Mouse (Mus musculus) midbrain, embryonic 11.5 days (tissue): Measurements from ENCODE around the gene Maats1. TPM values are rescaled to one million over a fixed set of nuclear protein-coding genes. Genes with fewer than 3 reads are reported as not detected.

Experiments
- ATAC-seq: fragments of 200-750 bp; cut with Nextera tagmentation; 2 replicates; pipeline ENCODE4 v1.8.0; 2017; ENCODE audit warnings: moderate TSS enrichment, moderate library complexity; ENCODE audit not compliant: low FRiP score
- DNase-seq: peaks from one replicate; pipeline ENCODE4 v3.0.0; 2015; ENCODE audit warnings: low spot score; ENCODE audit errors: missing footprints
- H3K27ac ChIP-seq: fragments of 300-500 bp; sonication (generic); 2 replicates; pipeline ENCODE4 v1.5.1; 2014; ENCODE audit warnings: low read depth, low read length
- H3K27me3 ChIP-seq: fragments of 300-500 bp; sonication (generic); 2 replicates; pipeline ENCODE4 v1.6.1; 2014; ENCODE audit warnings: mild to moderate bottlenecking, low read length, moderate library complexity, mixed read lengths; ENCODE audit not compliant: control insufficient read depth, insufficient read depth
- H3K36me3 ChIP-seq: fragments of 300-500 bp; sonication (generic); 2 replicates; pipeline ENCODE4 v1.6.1; 2014; ENCODE audit warnings: mild to moderate bottlenecking, low read length, moderate library complexity, mixed read lengths; ENCODE audit not compliant: control insufficient read depth, insufficient read depth
- H3K4me1 ChIP-seq: fragments of 300-500 bp; sonication (generic); 2 replicates; pipeline ENCODE4 v1.6.1; 2014; ENCODE audit warnings: low read length; ENCODE audit not compliant: control insufficient read depth, insufficient read depth
- H3K4me2 ChIP-seq: fragments of 300-500 bp; sonication (generic); 2 replicates; pipeline ENCODE4 v1.6.1; 2014; ENCODE audit warnings: mild to moderate bottlenecking, moderate library complexity
- H3K4me3 ChIP-seq: fragments of 300-500 bp; sonication (generic); 2 replicates; pipeline ENCODE4 v1.5.1; 2014; ENCODE audit warnings: low read depth, low read length
- H3K9ac ChIP-seq: fragments of 300-500 bp; sonication (generic); 2 replicates; pipeline ENCODE4 v1.6.1; 2014; ENCODE audit warnings: low read length
- H3K9me3 ChIP-seq: fragments of 300-500 bp; sonication (generic); 2 replicates; pipeline ENCODE4 v1.6.1; 2016; ENCODE audit warnings: low read length; ENCODE audit not compliant: control insufficient read depth
- WGBS: fragments of 180-500 bp; shearing (Covaris S2); extraction: QIAGEN DNeasy Blood & Tissue Kit; methylation state at CpG from one replicate; pipeline ENCODE4 v1.1.7; 2014; 5-methylcytosine and 5-hydroxymethylcytosine counted together
- polyA plus RNA-seq: library from polyadenylated mRNA; unstranded; fragments of >200 nt; fragmentation: Nextera tagmentation; extraction: Ambion mirVana; gene quantifications from 2 replicates; pipeline ENCODE4 v1.2.1, GENCODE M21; 2014

Gene Maats1
- 0.32 and 0.60 TPM in 2 replicates for polyA plus RNA-seq

DNA sequence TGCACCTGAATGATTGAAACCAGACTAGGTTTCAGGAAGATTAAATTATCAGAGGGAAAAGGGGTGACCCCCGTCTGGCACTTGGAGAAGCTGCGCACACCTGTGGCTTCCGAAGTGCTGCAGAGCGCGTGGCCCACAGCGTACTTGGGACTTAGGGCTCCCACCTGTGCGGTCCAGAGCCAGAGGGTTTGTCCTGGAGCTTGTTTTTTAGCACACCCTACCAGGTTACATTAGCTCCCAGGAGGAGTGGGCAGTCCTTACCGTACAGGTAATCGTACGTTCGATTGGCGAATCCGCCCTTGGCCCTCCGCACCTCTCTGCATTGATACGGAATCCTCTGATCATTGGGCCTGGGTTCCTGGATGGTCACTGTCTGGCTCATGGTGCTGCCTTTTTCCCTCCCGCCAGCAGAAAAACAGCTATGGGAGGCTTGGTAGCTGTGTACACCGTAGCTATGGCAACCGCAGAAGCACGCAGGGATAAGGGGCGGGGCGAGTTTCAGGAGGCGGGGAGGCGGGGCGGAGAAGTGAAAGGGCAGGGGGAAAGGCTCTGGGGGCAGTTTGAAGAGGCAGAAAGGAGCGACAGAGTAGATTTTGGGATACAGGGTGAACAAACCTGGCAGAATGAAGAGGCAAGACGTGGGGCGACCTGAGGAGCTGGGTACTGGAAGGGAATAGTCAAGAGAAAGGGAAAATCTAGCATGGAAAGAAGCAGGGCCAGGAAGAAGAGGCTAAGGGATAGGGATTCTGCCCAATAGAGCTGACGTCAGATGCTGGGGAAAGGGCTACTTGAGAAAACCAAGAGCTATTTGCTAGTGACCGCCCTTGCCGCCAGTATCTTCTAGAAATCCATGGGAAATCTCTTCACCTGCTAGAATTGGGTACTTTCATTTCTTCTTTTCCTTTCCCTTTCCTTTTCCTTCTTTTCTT lies at the start of gene Maats1:
TSS of gene Maats1 (minus strand) at position 748 of the 929 bp plus-strand sequence.
- Histone ChIP-seq H3K27me3 (no peaks in the 10 kb centered on the region), H3K4me3 (peak within 1 kb of the TSS; percentile 29), H3K9ac (peak within 1 kb of the TSS; percentile 57), H3K4me1 (peaks cover 9% of the 10 kb centered on the region), H3K27ac (no peak within 1 kb of the TSS), H3K36me3 (no peaks in the 10 kb centered on the region), H3K9me3 (no peaks in the 10 kb centered on the region), H3K4me2 (peak within 1 kb of the TSS; percentile 66)
- peak; percentile 93 for ATAC-seq
- WGBS = 7% methylated on average over 30 of the region's 30 CpGs
- peak; percentile 98 for DNase-seq

GRCm38 (mm10) chr16:38390322-38390721 lies 48.4 kb upstream of the Maats1 start:
- whole genome bisulfite sequencing = 90% methylated on average over 7 of the region's 7 CpGs

DNA sequence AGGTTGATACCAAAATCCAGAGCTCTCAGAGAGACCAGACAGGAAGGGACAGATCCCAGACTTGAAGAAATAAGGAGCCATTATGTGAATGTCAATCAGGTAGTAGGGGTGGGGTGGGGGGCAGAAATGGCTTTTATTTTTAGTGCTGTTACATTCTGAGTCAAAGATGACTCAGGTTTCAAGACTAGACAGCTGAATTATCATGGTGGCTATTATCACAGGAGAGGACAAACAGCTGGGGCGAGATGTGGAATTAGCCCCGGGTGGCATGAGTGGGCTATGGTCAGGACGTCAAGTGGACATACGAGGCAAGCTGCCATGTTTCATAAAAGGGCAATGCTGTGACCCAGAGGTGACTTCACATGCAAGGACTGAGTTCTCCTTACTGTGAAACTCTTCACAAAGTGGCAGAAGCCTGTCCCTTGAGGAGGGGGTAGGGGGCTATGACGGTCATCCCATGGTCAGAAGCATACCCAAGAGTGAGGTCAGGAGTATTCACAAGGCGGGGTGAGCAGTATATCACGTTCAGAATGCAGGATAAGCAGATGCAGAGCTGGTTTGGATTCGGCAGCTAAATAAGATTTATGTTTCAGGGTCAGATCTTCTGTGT lies 47.4 kb upstream of the Maats1 start:
- no peak overlapping the region for H3K4me3 ChIP-seq
- no peak for ATAC-seq

More at GRCm38 (mm10) chr16:38390322-38390721, 48.4 kb upstream of the Maats1 start:
- Histone ChIP-seq H3K27me3 (no peaks in the 10 kb centered on the region), H3K36me3 (no peaks in the 10 kb centered on the region), H3K9ac (no peak overlapping the region), H3K27ac (no peak overlapping the region), H3K4me3 (no peak overlapping the region), H3K4me1 (no peaks in the 10 kb centered on the region), H3K4me2 (no peak overlapping the region), H3K9me3 (no peaks in the 10 kb centered on the region)
- no peak for ATAC-seq
- no peak for DNase-seq

GRCm38 (mm10) chr16:38388757-38389156 lies 46.8 kb upstream of the Maats1 start:
- Histone ChIP-seq H3K4me1 (no peaks in the 10 kb centered on the region), H3K27me3 (no peaks in the 10 kb centered on the region), H3K4me2 (no peak overlapping the region), H3K27ac (no peak overlapping the region), H3K9me3 (no peaks in the 10 kb centered on the region), H3K4me3 (no peak overlapping the region), H3K9ac (no peak overlapping the region), H3K36me3 (no peaks in the 10 kb centered on the region)
- 87% methylated on average over 6 of the region's 6 CpGs for WGBS
- ATAC-seq = no peak
- no peak for DNase-seq

More for the DNA sequence above, 47.4 kb upstream of the Maats1 start:
- Histone ChIP-seq H3K4me2 (no peak overlapping the region), H3K4me1 (no peaks in the 10 kb centered on the region), H3K27me3 (no peaks in the 10 kb centered on the region), H3K36me3 (no peaks in the 10 kb centered on the region), H3K9me3 (no peaks in the 10 kb centered on the region), H3K27ac (no peak overlapping the region), H3K9ac (no peak overlapping the region)
- 79% methylated on average over 8 of the region's 8 CpGs for WGBS
- no peak for DNase-seq

DNA sequence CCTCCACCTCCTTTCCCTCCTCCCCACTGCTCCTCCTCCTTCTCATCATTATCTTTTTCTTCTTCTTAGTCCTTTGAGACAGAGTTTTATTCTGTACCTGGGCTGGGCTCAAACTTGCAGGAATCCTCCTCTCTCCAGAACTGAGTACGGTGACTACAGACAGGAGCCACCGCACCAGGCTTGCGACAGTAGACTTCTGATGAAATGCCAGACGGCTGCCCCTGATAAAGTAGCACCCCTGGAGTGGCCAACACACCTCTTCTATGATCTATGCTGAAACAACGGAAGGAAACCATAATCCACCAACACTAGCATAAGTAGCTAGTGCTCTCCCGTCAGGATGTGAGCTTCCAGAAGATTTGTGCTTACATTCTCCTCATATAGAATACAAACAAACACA lies 45.4 kb upstream of the Maats1 start:
- no peaks in the 10 kb centered on the region for H3K36me3 ChIP-seq
- no peak overlapping the region for H3K4me3 ChIP-seq
- H3K9ac ChIP-seq = no peak overlapping the region
- no peaks in the 10 kb centered on the region for H3K9me3 ChIP-seq
- no peak for DNase-seq
- no peak overlapping the region for H3K27ac ChIP-seq
- no peak overlapping the region for H3K4me2 ChIP-seq
- WGBS = 90% methylated on average over 6 of the region's 6 CpGs
- H3K27me3 ChIP-seq = no peaks in the 10 kb centered on the region
- no peaks in the 10 kb centered on the region for H3K4me1 ChIP-seq
- ATAC-seq = no peak

- WGBS = 92% methylated on average over 4 of the region's 4 CpGs
- DNase-seq (no peak), ATAC-seq (no peak)
- Histone ChIP-seq H3K4me1 (no peaks in the 10 kb centered on the region), H3K27me3 (no peaks in the 10 kb centered on the region), H3K9ac (no peak overlapping the region), H3K4me2 (no peak overlapping the region), H3K4me3 (no peak overlapping the region), H3K36me3 (no peaks in the 10 kb centered on the region), H3K9me3 (no peaks in the 10 kb centered on the region), H3K27ac (no peak overlapping the region)
Measured at GRCm38 (mm10) chr16:38385700-38386099, 43.8 kb upstream of the Maats1 start.

DNA sequence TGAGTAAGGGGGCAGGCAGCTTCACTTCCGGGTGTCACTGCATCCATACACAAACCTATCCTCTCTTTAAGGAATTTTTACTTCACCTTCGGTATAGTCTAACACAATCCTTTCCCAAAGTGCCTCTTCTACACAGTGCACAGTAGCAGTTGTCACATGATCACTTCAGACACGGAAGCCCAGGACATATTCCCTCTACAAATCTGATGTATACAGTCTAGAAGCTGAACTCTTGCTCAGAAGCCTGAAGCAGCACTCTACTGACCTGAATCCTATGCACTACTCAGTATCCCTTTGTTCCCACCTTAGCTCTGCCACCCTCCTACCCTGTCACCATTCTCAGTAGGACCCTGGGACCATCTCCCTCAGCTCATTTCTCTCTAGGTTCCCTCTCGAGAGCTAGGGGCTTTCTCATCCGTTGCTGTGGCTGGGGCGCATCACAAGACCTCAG lies 43.3 kb upstream of the Maats1 start:
- no peak overlapping the region for H3K4me3 ChIP-seq
- ATAC-seq (no peak), DNase-seq (no peak)
- no peaks in the 10 kb centered on the region for H3K27me3 ChIP-seq
- 87% methylated on average over 6 of the region's 6 CpGs for WGBS
- H3K27ac ChIP-seq = no peak overlapping the region
- H3K9ac ChIP-seq = no peak overlapping the region
- no peak overlapping the region for H3K4me2 ChIP-seq
- no peaks in the 10 kb centered on the region for H3K9me3 ChIP-seq
- H3K4me1 ChIP-seq = no peaks in the 10 kb centered on the region
- no peaks in the 10 kb centered on the region for H3K36me3 ChIP-seq

- Histone ChIP-seq H3K9me3 (no peaks in the 10 kb centered on the region), H3K9ac (no peak overlapping the region), H3K4me1 (no peaks in the 10 kb centered on the region), H3K27ac (no peak overlapping the region), H3K27me3 (no peaks in the 10 kb centered on the region), H3K4me2 (no peak overlapping the region), H3K4me3 (no peak overlapping the region), H3K36me3 (no peaks in the 10 kb centered on the region)
- ATAC-seq (no peak), DNase-seq (no peak)
- 79% methylated on average over 2 of the region's 2 CpGs for WGBS
Measured at GRCm38 (mm10) chr16:38383683-38384082, 41.7 kb upstream of the Maats1 start.

GRCm38 (mm10) chr16:38379926-38380325 lies 38.0 kb upstream of the Maats1 start:
- WGBS = 94% methylated on average over 3 of the region's 3 CpGs

More at GRCm38 (mm10) chr16:38379926-38380325, 38.0 kb upstream of the Maats1 start:
- H3K27ac ChIP-seq = no peak overlapping the region
- no peaks in the 10 kb centered on the region for H3K9me3 ChIP-seq
- ATAC-seq = no peak
- H3K36me3 ChIP-seq = no peaks in the 10 kb centered on the region
- H3K27me3 ChIP-seq = no peaks in the 10 kb centered on the region
- H3K9ac ChIP-seq = no peak overlapping the region
- DNase-seq = no peak
- H3K4me3 ChIP-seq = no peak overlapping the region
- H3K4me2 ChIP-seq = no peak overlapping the region
- peaks cover 3% of the 10 kb centered on the region; the same call in 1 of the 2 replicates for H3K4me1 ChIP-seq
